Mouse (Mus musculus): Measurements from ENCODE around the gene Ermard.
"Not testable (repeated sequence)": the region's sequence is repeated elsewhere in the genome, so short reads cannot be mapped to it uniquely, and the experiment has no call there.

GRCm38 (mm10) chr17:14993139-14993832 is 47.7 kb upstream of the Ermard start:
- TF ChIP-seq CTCF (IDR thresholded peaks at IDR 0.05; ENCODE audit: low read depth, low read length); EP300 (IDR thresholded peaks at IDR 0.05; ENCODE audit: insufficient read depth, low read depth, low read length); POLR2A (IDR thresholded peaks at IDR 0.05; ENCODE audit: insufficient read depth, low read length): not testable (repeated sequence)

Data from ES-Bruce4 (cell line).